16 mouse cellular contexts compared by ENCODE assay signal in the genomic region with DNA sequence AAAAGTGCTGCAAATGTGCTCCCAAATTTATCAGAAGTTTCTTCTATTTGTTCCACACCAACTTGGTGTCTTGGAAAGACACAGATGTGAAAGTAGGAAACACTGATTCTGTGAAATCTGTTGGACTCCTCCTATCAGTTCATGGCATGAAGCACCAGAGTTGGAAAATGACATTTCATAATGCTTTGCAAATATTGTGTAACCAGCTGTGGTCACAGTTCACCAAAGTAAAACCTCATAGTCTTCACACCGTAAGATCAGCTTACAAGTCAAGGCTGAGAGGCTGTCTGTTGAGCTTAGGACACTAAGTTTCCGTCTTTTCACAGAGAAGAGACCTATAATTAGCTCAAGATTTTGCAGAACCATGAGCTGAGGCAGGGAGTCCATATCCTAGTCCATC.
DNase-seq lines count a peak whose midpoint lies in the region; ATAC-seq and TF ChIP-seq lines count a peak whose summit lies in the region.
"Had no signal": no experiment of that assay in that cellular context is flagged by ENCODE, and none has a peak within 500 bp of the region (broad histone marks: within the 10 kb centered on the region; RNA-seq: fewer than 3 reads in every experiment).

No protein-coding gene starts in this region.

- peaks cover 39% of the 10 kb centered on the region for H3K4me1 ChIP-seq in embryonic facial prominence, embryonic 13.5 days
- H3K4me1 ChIP-seq in embryonic facial prominence, embryonic 10.5 days = peaks cover 38% of the 10 kb centered on the region
- peaks cover 5% of the 10 kb centered on the region; the same call in 1 of the 2 replicates for H3K4me1 ChIP-seq in midbrain, embryonic 11.5 days (ENCODE audit: control insufficient read depth, insufficient read depth, low read length)
- H3K4me1 ChIP-seq in midbrain, embryonic 10.5 days = peaks cover 22% of the 10 kb centered on the region; the same call in 1 of the 2 replicates
- H3K4me1 ChIP-seq in liver, postnatal 0 days (ENCODE audit: insufficient read depth) = peaks cover 42% of the 10 kb centered on the region

- no peak overlapping the region for H3K9ac ChIP-seq in embryonic facial prominence, embryonic 13.5 days
- H3K9ac ChIP-seq in midbrain, embryonic 11.5 days (ENCODE audit: low read length) = no peak overlapping the region
- no peak overlapping the region for H3K9ac ChIP-seq in liver, postnatal 0 days (replicated peaks)
- H3K9ac ChIP-seq: forebrain, embryonic 15.5 days; heart, embryonic 15.5 days; hindbrain, embryonic 14.5 days; midbrain, embryonic 12.5 days had no signal

- peaks cover 42% of the 10 kb centered on the region for H3K36me3 ChIP-seq in embryonic facial prominence, embryonic 13.5 days
- H3K36me3 ChIP-seq in embryonic facial prominence, embryonic 10.5 days (replicated peaks) = peaks cover 17% of the 10 kb centered on the region
- no peaks in the 10 kb centered on the region for H3K36me3 ChIP-seq in midbrain, embryonic 11.5 days (ENCODE audit: control insufficient read depth, insufficient read depth, low read length)
- no peaks in the 10 kb centered on the region for H3K36me3 ChIP-seq in midbrain, embryonic 10.5 days
- peaks cover 21% of the 10 kb centered on the region for H3K36me3 ChIP-seq in liver, postnatal 0 days (replicated peaks; ENCODE audit: insufficient read depth, low read length)
- H3K36me3 ChIP-seq: forebrain, embryonic 15.5 days; midbrain, embryonic 12.5 days had no signal

- H3K4me3 ChIP-seq in embryonic facial prominence, embryonic 13.5 days = no peak overlapping the region
- no peak overlapping the region for H3K4me3 ChIP-seq in embryonic facial prominence, embryonic 10.5 days
- H3K4me3 ChIP-seq in midbrain, embryonic 11.5 days (ENCODE audit: low read depth, low read length) = no peak overlapping the region
- H3K4me3 ChIP-seq in midbrain, embryonic 10.5 days = no peak overlapping the region
- no peak overlapping the region for H3K4me3 ChIP-seq in liver, postnatal 0 days (ENCODE audit: low read depth, low read length)
- H3K4me3 ChIP-seq: forebrain, embryonic 15.5 days; heart, embryonic 15.5 days; midbrain, embryonic 12.5 days had no signal

- H3K27ac ChIP-seq in embryonic facial prominence, embryonic 13.5 days = peak overlapping the region; percentile 11; the same call in 1 of the 2 replicates
- no peak overlapping the region for H3K27ac ChIP-seq in embryonic facial prominence, embryonic 10.5 days (replicated peaks)
- no peak overlapping the region for H3K27ac ChIP-seq in midbrain, embryonic 11.5 days (ENCODE audit: low read depth, low read length)
- no peak overlapping the region for H3K27ac ChIP-seq in midbrain, embryonic 10.5 days (replicated peaks)
- H3K27ac ChIP-seq in liver, postnatal 0 days (ENCODE audit: low read depth) = peak overlapping the region; percentile 66
- H3K27ac ChIP-seq: forebrain, embryonic 15.5 days; hindbrain, embryonic 14.5 days; midbrain, embryonic 12.5 days had no signal

- ATAC-seq in embryonic facial prominence, embryonic 13.5 days (ENCODE audit: insufficient number of reproducible peaks, insufficient read depth, low FRiP score, low TSS enrichment, low read depth) = no peak
- no peak for ATAC-seq in midbrain, embryonic 11.5 days (ENCODE audit: low FRiP score)
- peak; percentile 73 for ATAC-seq in liver, postnatal 0 days
- no peak for ATAC-seq in frontal cortex, adult (ENCODE audit: low TSS enrichment)
- ATAC-seq: forebrain, embryonic 15.5 days had no signal

- no peak overlapping the region for H3K4me2 ChIP-seq in embryonic facial prominence, embryonic 13.5 days
- no peak overlapping the region for H3K4me2 ChIP-seq in midbrain, embryonic 11.5 days
- no peak overlapping the region for H3K4me2 ChIP-seq in liver, postnatal 0 days (ENCODE audit: low read depth, low read length)
- H3K4me2 ChIP-seq: forebrain, embryonic 15.5 days; heart, embryonic 15.5 days; hindbrain, embryonic 14.5 days; midbrain, embryonic 12.5 days had no signal

- TF ChIP-seq CTCF in liver, postnatal 0 days (IDR thresholded peaks at IDR 0.05; ENCODE audit: low read depth) = no peak

- no peaks in the 10 kb centered on the region for H3K27me3 ChIP-seq in embryonic facial prominence, embryonic 13.5 days
- H3K27me3 ChIP-seq in embryonic facial prominence, embryonic 10.5 days (replicated peaks; ENCODE audit: low read depth, poor library complexity, severe bottlenecking) = no peaks in the 10 kb centered on the region
- no peaks in the 10 kb centered on the region for H3K27me3 ChIP-seq in midbrain, embryonic 11.5 days (ENCODE audit: control insufficient read depth, insufficient read depth, low read length)
- no peaks in the 10 kb centered on the region for H3K27me3 ChIP-seq in midbrain, embryonic 10.5 days (ENCODE audit: low read depth, poor library complexity, severe bottlenecking)
- no peaks in the 10 kb centered on the region for H3K27me3 ChIP-seq in liver, postnatal 0 days (ENCODE audit: insufficient read depth, low read length)
- H3K27me3 ChIP-seq: forebrain, embryonic 15.5 days; heart, embryonic 15.5 days; midbrain, embryonic 12.5 days had no signal

- TF ChIP-seq EP300 in liver, postnatal 0 days (IDR thresholded peaks at IDR 0.05; ENCODE audit: low read depth) = peak; percentile 69; the same call in 1 of the 2 replicates

- H3K9me3 ChIP-seq in embryonic facial prominence, embryonic 13.5 days = no peaks in the 10 kb centered on the region
- H3K9me3 ChIP-seq in embryonic facial prominence, embryonic 10.5 days = no peaks in the 10 kb centered on the region
- H3K9me3 ChIP-seq in midbrain, embryonic 11.5 days (ENCODE audit: control insufficient read depth, low read length) = no peaks in the 10 kb centered on the region
- no peaks in the 10 kb centered on the region for H3K9me3 ChIP-seq in midbrain, embryonic 10.5 days (replicated peaks)
- H3K9me3 ChIP-seq in liver, postnatal 0 days (ENCODE audit: low read length) = no peaks in the 10 kb centered on the region
- H3K9me3 ChIP-seq: forebrain, embryonic 15.5 days; heart, embryonic 15.5 days; midbrain, embryonic 12.5 days had no signal

- DNase-seq in embryonic facial prominence, embryonic 10.5 days (ENCODE audit: low spot score) = no peak
- DNase-seq in midbrain, embryonic 11.5 days (ENCODE audit: low spot score, missing footprints) = peak; percentile 47
- DNase-seq in midbrain, embryonic 10.5 days (ENCODE audit: low spot score) = no peak
- no peak for DNase-seq in liver, postnatal 0 days
- no peak for DNase-seq in adrenal gland, adult 8-10 months
- DNase-seq in embryo, embryonic 10 days (ENCODE audit: low spot score) = no peak
- DNase-seq: adrenal gland, postnatal 25 days; gastrocnemius, postnatal 36 days; right cerebral cortex, postnatal 4 days; thymus, postnatal 36 days had no signal

- WGBS in embryonic facial prominence, embryonic 13.5 days = 43% methylated on average over 2 of the region's 2 CpGs
- WGBS in embryonic facial prominence, embryonic 10.5 days = 78% methylated on average over 2 of the region's 2 CpGs
- WGBS in midbrain, embryonic 11.5 days = 81% methylated on average over 2 of the region's 2 CpGs
- WGBS in midbrain, embryonic 10.5 days = 94% methylated on average over 2 of the region's 2 CpGs
- WGBS in liver, postnatal 0 days (ENCODE audit: insufficient replicate concordance) = 17% methylated on average over 2 of the region's 2 CpGs

Comparison
In these comparisons a context has a peak if more than half of its experiments do, and no peak if none do; other contexts are left out.
1. H3K27ac ChIP-seq: peak in embryonic facial prominence, embryonic 13.5 days (single experiment) and liver, postnatal 0 days (single experiment); none in embryonic facial prominence, embryonic 10.5 days (single experiment), midbrain, embryonic 11.5 days (single experiment) and midbrain, embryonic 10.5 days (single experiment).